Mouse (Mus musculus): Measurements from ENCODE around the gene Sfxn4. TPM values are rescaled to one million over a fixed set of nuclear protein-coding genes. Genes with fewer than 3 reads are reported as not detected.
A peak's percentile ranks its signal among the peaks of the same experiment; 100 is the strongest.

Sfxn4 gene
- polyA plus RNA-seq, 1 experiment from 2014 or later: 10.8 TPM

DNA sequence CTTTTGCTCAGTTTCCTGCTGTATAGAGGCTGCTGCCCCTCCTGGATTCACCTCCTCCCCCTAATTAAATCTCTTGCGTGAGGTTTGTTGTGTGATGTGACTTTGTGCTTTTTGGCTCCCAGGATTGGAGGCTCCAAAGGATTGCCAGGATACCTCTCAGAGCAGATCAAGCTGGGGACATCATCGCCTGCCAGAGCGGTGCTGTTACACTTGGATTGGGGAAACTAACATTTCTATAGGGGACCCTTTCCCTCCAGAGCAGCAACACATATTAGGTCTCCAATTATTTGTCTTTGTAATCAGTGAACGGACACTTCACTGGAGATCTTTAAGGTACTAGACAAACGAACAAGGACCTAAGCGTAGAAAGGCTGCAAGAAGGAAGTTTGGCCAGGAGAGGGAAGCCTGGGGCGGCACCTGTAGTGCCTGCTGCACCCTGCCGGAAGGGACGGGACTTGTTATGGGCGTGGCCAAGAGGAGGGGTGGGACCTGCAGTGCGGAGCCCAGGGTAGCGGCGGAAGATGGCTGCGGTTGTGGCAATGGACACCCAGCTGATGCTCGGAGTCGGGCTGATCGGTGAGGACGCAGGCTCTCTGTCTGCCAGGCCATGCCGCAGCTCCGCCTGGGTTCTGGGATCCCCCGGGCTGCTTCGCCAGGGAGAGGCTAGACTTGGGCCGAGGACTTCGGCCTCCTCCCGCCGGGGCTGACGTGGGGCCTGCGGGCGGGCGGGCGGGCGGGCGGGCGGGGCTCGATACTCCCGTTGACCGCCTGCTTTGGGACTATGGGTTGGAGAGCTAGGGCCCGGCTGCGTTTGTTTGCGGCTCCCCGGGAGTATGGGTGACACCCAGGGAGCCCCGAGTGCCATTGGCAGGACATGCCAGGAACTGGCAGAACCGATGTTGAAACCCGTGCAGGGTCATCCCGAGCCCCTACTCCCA, 49.9 kb downstream of the Sfxn4 start, which contains the start of gene Fam45a:
Gene Fam45a, plus strand, starts transcription at position 488 of the 938 bp plus-strand sequence.
- H3K4me3 ChIP-seq: peak within 1 kb of the TSS; percentile 88
- 1% methylated on average over 45 of the region's 45 CpGs for WGBS
- peak within 1 kb of the TSS; percentile 92 for H3K27ac ChIP-seq

DNA sequence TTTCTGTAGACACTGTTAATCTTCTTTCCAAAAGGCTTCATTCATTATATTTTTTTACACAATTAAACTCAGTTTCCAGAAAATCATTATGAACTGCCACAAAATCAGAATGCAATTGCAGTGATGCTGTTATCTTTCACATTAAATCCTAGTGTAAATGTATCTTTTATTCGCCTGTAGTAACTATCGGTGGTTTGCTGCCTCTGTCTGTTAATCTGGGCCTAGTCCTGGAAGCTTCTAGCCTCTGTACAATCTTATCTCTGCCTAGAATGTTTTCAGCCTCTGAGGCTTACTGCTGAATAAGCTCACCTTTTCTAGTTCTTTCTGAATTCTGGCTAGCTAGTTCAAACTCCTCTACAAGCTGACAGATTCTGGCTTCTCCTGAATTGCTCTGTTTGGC, 51.4 kb downstream of the Sfxn4 start:
- H3K27me3 ChIP-seq (ENCODE audit: poor library complexity, severe bottlenecking): no peaks in the 10 kb centered on the region
- H3K4me3 ChIP-seq: no peak overlapping the region
- peaks cover 5% of the 10 kb centered on the region for H3K36me3 ChIP-seq (replicated peaks)
- H3K27ac ChIP-seq: no peak overlapping the region
- peaks cover 17% of the 10 kb centered on the region for H3K4me1 ChIP-seq
- DNase-seq (ENCODE audit: extremely low spot score, low spot score): no peak
- H3K9me3 ChIP-seq: no peaks in the 10 kb centered on the region
- WGBS: 86% methylated on average over 2 of the region's 2 CpGs

More for the DNA sequence above, 49.9 kb downstream of the Sfxn4 start, which contains the start of gene Fam45a:
- peaks cover 17% of the 10 kb centered on the region for H3K4me1 ChIP-seq
- peak; percentile 92 for DNase-seq (ENCODE audit: extremely low spot score, low spot score)
- no peaks in the 10 kb centered on the region for H3K27me3 ChIP-seq (ENCODE audit: poor library complexity, severe bottlenecking)
- H3K36me3 ChIP-seq (replicated peaks): peaks cover 17% of the 10 kb centered on the region
- H3K9me3 ChIP-seq: no peaks in the 10 kb centered on the region

DNA sequence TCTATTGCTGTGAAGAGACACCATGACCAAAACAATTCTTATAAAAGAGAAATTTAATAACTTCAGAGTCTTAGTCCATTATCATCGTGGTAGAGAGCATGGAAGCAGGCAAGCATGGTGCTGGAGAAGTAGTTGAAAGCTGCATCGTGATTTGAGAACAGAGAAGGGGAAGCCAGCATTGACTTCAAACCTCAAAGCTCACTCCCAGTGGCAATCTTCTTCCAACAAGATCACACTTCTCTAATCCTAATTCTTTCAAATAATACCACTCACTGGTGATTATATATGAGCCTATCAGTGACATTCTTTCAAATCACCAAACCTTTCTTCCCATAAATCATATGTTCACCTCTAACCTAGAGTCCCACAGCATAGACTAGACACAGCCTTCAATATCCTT, 56.4 kb downstream of the Sfxn4 start:
- no peaks in the 10 kb centered on the region for H3K4me1 ChIP-seq
- DNase-seq (ENCODE audit: extremely low spot score, low spot score): no peak
- H3K27me3 ChIP-seq (ENCODE audit: poor library complexity, severe bottlenecking): no peaks in the 10 kb centered on the region
- WGBS: 73% methylated on average over 2 of the region's 2 CpGs
- H3K4me3 ChIP-seq: no peak overlapping the region
- H3K27ac ChIP-seq: no peak overlapping the region
- no peaks in the 10 kb centered on the region for H3K36me3 ChIP-seq (replicated peaks)
- no peaks in the 10 kb centered on the region for H3K9me3 ChIP-seq

DNA sequence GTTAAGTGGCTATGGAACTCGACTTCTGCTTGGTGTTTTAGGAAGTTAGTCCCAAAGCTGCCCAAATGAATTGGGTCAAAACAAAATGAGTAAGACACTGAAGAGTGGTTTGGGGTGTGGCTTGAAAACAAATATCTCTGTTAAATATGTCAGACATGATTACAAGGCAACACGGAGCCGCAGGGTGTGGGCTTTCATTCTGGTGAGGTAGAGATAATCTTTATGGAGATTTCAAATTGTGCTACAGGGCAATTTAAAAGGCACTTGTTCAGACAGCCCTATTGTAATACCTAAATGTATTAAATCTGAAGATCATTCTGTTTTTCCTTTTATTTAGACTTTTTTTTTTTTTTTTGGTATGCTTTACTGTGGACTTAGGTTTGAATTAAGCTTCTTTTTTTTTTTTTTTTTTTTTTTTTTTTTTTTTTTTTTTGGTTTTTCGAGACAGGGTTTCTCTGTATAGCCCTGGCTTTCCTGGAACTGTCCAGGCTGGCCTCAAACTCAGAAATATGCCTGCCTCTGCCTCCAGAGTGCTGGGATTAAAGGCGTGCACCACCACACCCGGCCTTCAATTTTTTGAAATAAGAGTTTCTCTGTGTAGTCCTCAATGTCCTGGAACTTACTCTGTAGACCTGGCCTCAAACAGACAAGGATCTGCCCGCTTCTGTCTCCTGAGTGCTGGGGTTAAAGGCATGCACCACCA, 61.3 kb downstream of the Sfxn4 start:
- H3K9me3 ChIP-seq: no peaks in the 10 kb centered on the region
- no peak for DNase-seq (ENCODE audit: extremely low spot score, low spot score)
- no peak overlapping the region for H3K4me3 ChIP-seq
- H3K36me3 ChIP-seq (replicated peaks): no peaks in the 10 kb centered on the region
- H3K4me1 ChIP-seq: no peaks in the 10 kb centered on the region
- no peaks in the 10 kb centered on the region for H3K27me3 ChIP-seq (ENCODE audit: poor library complexity, severe bottlenecking)
- no peak overlapping the region for H3K27ac ChIP-seq
- WGBS: 83% methylated on average over 7 of the region's 7 CpGs

DNA sequence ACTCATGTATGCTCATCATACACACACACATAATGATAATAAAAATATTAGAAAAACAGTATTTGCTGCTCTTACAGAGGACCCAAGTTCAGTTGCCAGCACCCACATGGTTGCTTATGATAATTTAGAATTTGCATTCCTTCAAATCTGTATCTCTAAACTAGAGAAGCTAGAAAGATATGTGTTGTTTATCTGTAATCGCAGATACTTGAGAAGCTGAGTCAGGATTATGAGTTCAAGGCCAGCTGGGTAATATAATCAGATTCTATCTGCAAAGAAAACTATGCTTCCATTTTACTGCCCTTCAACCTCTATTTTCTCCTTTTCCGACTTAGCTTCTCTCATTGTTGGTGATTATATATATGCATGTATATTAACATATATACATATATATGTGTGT, 63.9 kb downstream of the Sfxn4 start:
- Histone ChIP-seq H3K27ac (no peak overlapping the region), H3K27me3 (ENCODE audit: poor library complexity, severe bottlenecking) (no peaks in the 10 kb centered on the region), H3K9me3 (no peaks in the 10 kb centered on the region), H3K4me3 (no peak overlapping the region), H3K4me1 (no peaks in the 10 kb centered on the region), H3K36me3 (replicated peaks) (no peaks in the 10 kb centered on the region)
- WGBS: 90% methylated on average over 2 of the region's 2 CpGs
- DNase-seq (ENCODE audit: extremely low spot score, low spot score): no peak

DNA sequence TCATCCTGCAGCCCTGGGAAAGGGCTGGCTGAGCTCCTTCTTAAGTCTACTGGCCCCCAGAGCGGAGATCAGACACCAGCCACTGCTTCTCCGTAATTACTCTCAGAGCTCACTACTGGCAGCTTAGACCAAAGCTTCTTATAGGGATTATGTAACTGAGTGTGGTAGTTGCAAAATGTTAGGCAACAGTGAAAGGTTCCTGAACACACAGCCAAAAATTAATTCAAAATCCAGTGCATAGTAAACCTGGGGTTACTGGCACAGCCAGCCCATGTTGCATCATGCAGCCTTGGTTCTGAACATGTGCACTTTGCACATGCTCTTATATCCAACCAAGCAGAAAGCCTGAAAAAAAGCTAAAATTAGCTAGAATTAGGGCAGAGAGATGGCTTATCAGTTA, 66.0 kb downstream of the Sfxn4 start:
- no peaks in the 10 kb centered on the region for H3K9me3 ChIP-seq
- H3K36me3 ChIP-seq (replicated peaks): no peaks in the 10 kb centered on the region
- no peaks in the 10 kb centered on the region for H3K27me3 ChIP-seq (ENCODE audit: poor library complexity, severe bottlenecking)
- DNase-seq (ENCODE audit: extremely low spot score, low spot score): no peak
- 72% methylated on average over 2 of the region's 2 CpGs for WGBS
- H3K4me1 ChIP-seq: peaks cover 6% of the 10 kb centered on the region
- H3K27ac ChIP-seq: no peak overlapping the region
- no peak overlapping the region for H3K4me3 ChIP-seq

DNA sequence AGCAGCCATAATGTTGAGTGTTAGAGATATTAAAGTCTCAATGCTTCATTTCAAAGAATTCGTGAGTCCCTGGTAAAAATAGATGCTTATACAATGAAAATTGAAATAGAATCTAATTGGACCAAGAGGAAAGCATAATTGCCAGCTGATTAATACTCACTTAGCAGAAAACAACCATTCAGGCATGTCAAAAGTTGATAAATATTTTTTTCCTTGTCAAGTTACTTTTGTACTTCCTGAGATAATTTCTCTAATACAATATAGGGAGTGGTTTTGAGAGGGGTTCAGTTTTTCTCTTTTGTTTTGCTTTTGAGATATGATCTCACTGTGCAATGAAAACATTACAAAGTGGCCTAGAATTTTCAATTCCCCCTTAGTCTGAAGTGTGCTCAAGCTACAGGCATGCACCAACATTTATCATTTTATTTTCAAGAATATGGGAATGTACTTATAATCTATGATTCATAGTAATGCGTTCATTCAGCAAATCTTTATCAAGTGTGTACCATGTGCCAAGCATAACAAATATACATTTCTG, 68.0 kb downstream of the Sfxn4 start:
- DNase-seq (ENCODE audit: extremely low spot score, low spot score): no peak
- 88% methylated on average over 2 of the region's 2 CpGs for WGBS

DNA sequence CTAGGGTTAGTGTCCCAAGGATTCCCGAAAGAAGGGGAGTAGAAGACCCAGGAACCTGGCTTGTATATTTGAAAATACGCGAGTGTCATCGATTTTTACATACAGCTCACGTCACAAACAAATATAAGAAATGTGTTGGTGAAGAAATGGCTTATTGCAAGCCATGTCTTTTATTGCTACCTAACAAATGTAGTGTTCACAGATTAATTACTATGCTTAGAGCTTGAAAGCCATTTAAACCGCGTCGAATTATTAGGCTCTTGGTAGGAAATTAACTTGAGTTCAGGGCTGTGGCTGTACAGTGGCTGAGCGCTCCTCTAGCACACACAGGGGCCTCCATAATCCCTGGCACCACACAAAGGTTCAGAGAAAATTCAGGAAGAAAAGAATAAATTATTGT, 70.1 kb downstream of the Sfxn4 start:
- Histone ChIP-seq H3K4me3 (peak overlapping the region; percentile 98), H3K27me3 (ENCODE audit: poor library complexity, severe bottlenecking) (no peaks in the 10 kb centered on the region), H3K4me1 (peaks cover 30% of the 10 kb centered on the region), H3K36me3 (replicated peaks) (peaks cover 9% of the 10 kb centered on the region; the same call in 1 of the 2 replicates), H3K9me3 (no peaks in the 10 kb centered on the region), H3K27ac (peak overlapping the region; percentile 99)
- 19% methylated on average over 9 of the region's 9 CpGs for WGBS
- DNase-seq (ENCODE audit: extremely low spot score, low spot score): no peak

More for the DNA sequence above, 68.0 kb downstream of the Sfxn4 start:
- no peaks in the 10 kb centered on the region for H3K9me3 ChIP-seq
- H3K36me3 ChIP-seq (replicated peaks): 0 out of 2 replicates have a peak, but pooled peaks cover 3% of the 10 kb centered on the region
- no peak overlapping the region for H3K27ac ChIP-seq
- H3K4me1 ChIP-seq: peaks cover 14% of the 10 kb centered on the region
- H3K4me3 ChIP-seq: no peak overlapping the region
- no peaks in the 10 kb centered on the region for H3K27me3 ChIP-seq (ENCODE audit: poor library complexity, severe bottlenecking)

DNA sequence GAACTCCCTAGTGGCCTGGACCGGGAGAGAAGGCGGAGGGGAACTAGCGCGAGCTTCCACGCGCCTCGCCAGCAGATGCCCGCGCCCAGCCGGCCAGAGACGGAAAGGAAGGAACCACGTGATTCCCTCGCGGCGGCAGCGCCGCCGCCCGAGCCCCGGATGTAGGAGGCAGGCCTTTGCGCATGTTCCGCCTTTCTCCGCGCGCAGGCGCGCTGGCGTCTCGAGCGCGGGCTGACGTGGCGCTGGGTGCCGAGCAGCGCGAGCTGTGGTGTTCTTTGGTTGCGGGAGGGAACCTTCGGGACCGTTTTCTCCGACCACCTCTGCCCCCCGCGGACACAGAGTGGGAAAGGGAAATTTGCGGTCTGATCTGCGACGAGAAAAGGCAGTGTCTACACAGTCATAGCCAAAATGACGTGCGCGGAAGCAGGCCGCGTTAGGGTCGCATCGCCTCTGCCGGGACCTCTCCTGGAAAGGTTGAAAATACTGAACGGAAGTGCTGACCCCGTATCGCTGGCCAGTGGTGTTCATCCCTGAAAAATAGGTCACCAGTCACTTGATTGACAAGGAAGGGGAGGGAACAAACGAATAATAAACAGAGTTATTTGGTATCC, 70.6 kb downstream of the Sfxn4 start, which contains the start of gene Eif3a:
Gene Eif3a, minus strand, starts transcription at position 108 of the 611 bp plus-strand sequence.
- no peaks in the 10 kb centered on the region for H3K9me3 ChIP-seq
- no peaks in the 10 kb centered on the region for H3K27me3 ChIP-seq (ENCODE audit: poor library complexity, severe bottlenecking)
- H3K4me1 ChIP-seq: peaks cover 35% of the 10 kb centered on the region
- WGBS: under 1% methylated on average over 57 of the region's 57 CpGs
- peak; percentile 95 for DNase-seq (ENCODE audit: extremely low spot score, low spot score)
- H3K4me3 ChIP-seq: peak within 1 kb of the TSS; percentile 98
- H3K36me3 ChIP-seq (replicated peaks): peaks cover 14% of the 10 kb centered on the region
- H3K27ac ChIP-seq: peak within 1 kb of the TSS; percentile 99

DNA sequence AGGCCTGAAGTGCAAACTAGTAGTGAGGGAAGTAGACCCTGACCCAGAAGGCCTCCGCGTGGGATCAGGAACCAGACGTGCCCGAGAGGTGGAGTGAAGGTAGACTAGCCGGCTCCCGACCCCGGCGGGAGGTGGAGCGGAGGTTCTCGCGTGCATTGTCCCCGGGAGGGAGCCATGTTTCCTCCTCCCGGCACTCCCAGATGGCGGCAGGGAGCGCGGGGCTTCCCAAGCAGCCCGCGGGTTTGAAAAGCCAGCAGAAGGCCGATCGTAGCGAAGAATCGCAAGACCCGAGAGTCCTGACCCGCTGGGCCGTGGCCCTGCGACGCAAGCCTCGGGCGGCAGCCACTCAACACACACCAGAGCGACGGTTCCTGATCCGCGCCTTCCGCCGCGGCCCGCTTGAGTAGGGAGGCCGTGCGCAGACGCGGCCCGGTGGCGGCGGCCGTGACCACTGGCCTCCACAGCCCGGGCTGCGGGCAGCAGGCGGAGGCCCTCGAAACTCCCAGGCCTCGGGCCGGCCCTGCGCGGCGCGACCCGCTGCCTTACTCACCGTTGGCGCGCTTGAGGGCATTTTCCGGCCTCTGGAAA, 71.3 kb downstream of the Sfxn4 start:
- H3K36me3 ChIP-seq (replicated peaks): peaks cover 16% of the 10 kb centered on the region
- no peaks in the 10 kb centered on the region for H3K9me3 ChIP-seq
- peak overlapping the region; percentile 98 for H3K4me3 ChIP-seq
- WGBS: under 1% methylated on average over 60 of the region's 60 CpGs
- peaks cover 36% of the 10 kb centered on the region for H3K4me1 ChIP-seq
- H3K27ac ChIP-seq: peak overlapping the region; percentile 99
- peak; percentile 65 for DNase-seq (ENCODE audit: extremely low spot score, low spot score)
- no peaks in the 10 kb centered on the region for H3K27me3 ChIP-seq (ENCODE audit: poor library complexity, severe bottlenecking)

DNA sequence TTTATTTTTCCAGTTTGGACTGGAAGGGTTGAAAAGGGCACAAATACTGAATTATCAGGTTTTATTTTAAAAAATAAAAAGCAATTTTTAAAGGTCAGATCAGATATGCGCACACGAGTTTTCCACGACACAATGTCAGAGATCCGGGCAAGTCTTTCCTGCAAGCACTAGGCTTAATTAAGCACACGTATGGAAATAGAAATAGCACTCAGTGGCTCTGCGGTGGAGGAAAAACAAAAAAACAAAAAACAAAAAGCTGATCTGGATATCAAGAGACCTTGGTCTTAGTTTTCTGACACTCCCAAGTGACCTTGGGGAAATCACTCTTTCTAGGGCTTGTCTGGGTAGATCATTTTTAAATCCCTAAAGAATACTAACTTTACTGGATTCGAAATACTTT, 71.8 kb downstream of the Sfxn4 start:
- Histone ChIP-seq H3K9me3 (no peaks in the 10 kb centered on the region), H3K4me3 (peak overlapping the region; percentile 98), H3K27ac (peak overlapping the region; percentile 99), H3K27me3 (ENCODE audit: poor library complexity, severe bottlenecking) (no peaks in the 10 kb centered on the region), H3K36me3 (replicated peaks) (peaks cover 17% of the 10 kb centered on the region), H3K4me1 (peaks cover 39% of the 10 kb centered on the region)
- no peak for DNase-seq (ENCODE audit: extremely low spot score, low spot score)
- under 1% methylated on average over 7 of the region's 7 CpGs for whole genome bisulfite sequencing
